Mouse (Mus musculus) MEL (cell line): Measurements from ENCODE around the gene Snx17. TPM values are rescaled to one million over a fixed set of nuclear protein-coding genes. Genes with fewer than 3 reads are reported as not detected.

Source experiments
- DNase-seq: peaks from one replicate; pipeline ENCODE4 v3.0.0; 2011; ENCODE audit warnings: low read depth, low spot score
- H3K27ac ChIP-seq: 2 replicates; pipeline ENCODE4 v1.5.1; 2012; ENCODE audit warnings: low read depth, mild to moderate bottlenecking, control low read depth, low read length, moderate library complexity; ENCODE audit not compliant: control insufficient read depth
- H3K27me3 ChIP-seq, 2 experiments: fragments of 150-350 bp in 1 of 2; sonication (generic) in 1 of 2; 2 replicates each; pipeline ENCODE4 v1.6.1; 2012; ENCODE audit warnings: low read length in 2 of 2, mild to moderate bottlenecking in 2 of 2, improper control_type of control experiment in 1 of 2, moderate library complexity in 1 of 2; ENCODE audit not compliant: insufficient read depth in 2 of 2, control insufficient read depth in 1 of 2
- H3K36me3 ChIP-seq, 2 experiments: 2 replicates each; pipeline ENCODE4 v1.6.1; 2012 to 2014; ENCODE audit warnings: low read length in 2 of 2, improper control_type of control experiment in 1 of 2, inconsistent platforms in 1 of 2, mild to moderate bottlenecking in 1 of 2; ENCODE audit not compliant: insufficient read depth in 2 of 2, control insufficient read depth in 1 of 2
- H3K4me1 ChIP-seq, 2 experiments: fragments of 150-350 bp in 1 of 2; sonication (generic) in 1 of 2; 2 replicates each; pipeline ENCODE4 v1.6.1; 2012; ENCODE audit warnings: low read length in 2 of 2, improper control_type of control experiment in 1 of 2, mild to moderate bottlenecking in 1 of 2; ENCODE audit not compliant: insufficient read depth in 2 of 2, control insufficient read depth in 1 of 2
- H3K4me3 ChIP-seq, 2 experiments: fragments of 150-350 bp in 1 of 2; sonication (generic) in 1 of 2; 2 replicates each; pipeline ENCODE4 v1.5.1; 2012; ENCODE audit warnings: low read depth in 2 of 2, low read length in 2 of 2, mild to moderate bottlenecking in 2 of 2, moderate library complexity in 2 of 2, control low read depth in 1 of 2, improper control_type of control experiment in 1 of 2; ENCODE audit not compliant: control insufficient read depth in 1 of 2, insufficient read depth in 1 of 2
- H3K79me2 ChIP-seq: 2 replicates; pipeline ENCODE4 v1.6.1; 2012; ENCODE audit warnings: mild to moderate bottlenecking, low read length, moderate library complexity; ENCODE audit not compliant: control insufficient read depth, poor library complexity, insufficient read depth
- H3K9ac ChIP-seq: 2 replicates; pipeline ENCODE4 v1.6.1; 2012; ENCODE audit warnings: low read depth, mild to moderate bottlenecking, control low read depth, low read length, moderate library complexity; ENCODE audit not compliant: control insufficient read depth, poor library complexity, severe bottlenecking
- H3K9me3 ChIP-seq: fragments of 150-350 bp; sonication (generic); replicated peaks from 2 replicates; pipeline ENCODE4 v1.6.1; 2012; ENCODE audit warnings: mild to moderate bottlenecking, low read length, improper control_type of control experiment, moderate library complexity; ENCODE audit not compliant: insufficient read depth
- BHLHE40 ChIP-seq: IDR thresholded peaks from 2 replicates; pipeline ENCODE4 v1.6.1; 2012; ENCODE audit warnings: low read depth, mild to moderate bottlenecking, inconsistent platforms, low read length, improper control_type of control experiment, borderline replicate concordance
- CHD1 ChIP-seq: IDR thresholded peaks from 2 replicates; pipeline ENCODE4 v1.6.1; 2012; ENCODE audit warnings: low read depth, mild to moderate bottlenecking, inconsistent platforms, low read length, improper control_type of control experiment
- CTCF ChIP-seq, 3 experiments: IDR thresholded peaks in 2 of 3; conservative IDR thresholded peaks in 1 of 3; 2 replicates each; pipeline ENCODE4 v1.5.1; 2011 to 2012; ENCODE audit warnings: low read length in 3 of 3, low read depth in 2 of 3, mild to moderate bottlenecking in 2 of 3, improper control_type of control experiment in 1 of 3, inconsistent platforms in 1 of 3, mixed read lengths in 1 of 3, moderate library complexity in 1 of 3; ENCODE audit not compliant: control insufficient read depth in 1 of 3, insufficient read depth in 1 of 3, poor library complexity in 1 of 3, severe bottlenecking in 1 of 3
- E2F4 ChIP-seq: IDR thresholded peaks from 2 replicates; pipeline ENCODE4 v1.6.1; 2011; ENCODE audit warnings: low read depth, low read length, improper control_type of control experiment, borderline replicate concordance
- ETS1 ChIP-seq: IDR thresholded peaks from 2 replicates; pipeline ENCODE4 v1.6.1; 2012; ENCODE audit warnings: low read depth, mild to moderate bottlenecking, inconsistent platforms, low read length, improper control_type of control experiment, moderate library complexity
- HCFC1 ChIP-seq: IDR thresholded peaks from 2 replicates; pipeline ENCODE4 v1.6.1; 2012; ENCODE audit warnings: low read depth, mild to moderate bottlenecking, inconsistent platforms, low read length, improper control_type of control experiment, moderate library complexity
- JUND ChIP-seq: IDR thresholded peaks from 2 replicates; pipeline ENCODE4 v1.6.1; 2011; ENCODE audit warnings: low read depth, mild to moderate bottlenecking, improper control_type of control experiment, low read length
- KAT2A ChIP-seq: conservative IDR thresholded peaks from 2 replicates; pipeline ENCODE4 v1.6.1; 2012; ENCODE audit warnings: low read depth, low read length, improper control_type of control experiment, inconsistent platforms
- MAFK ChIP-seq: IDR thresholded peaks from 2 replicates; pipeline ENCODE4 v1.6.1; 2011; ENCODE audit warnings: low read depth, mild to moderate bottlenecking, low read length, improper control_type of control experiment, borderline replicate concordance
- MAX ChIP-seq: IDR thresholded peaks from 2 replicates; pipeline ENCODE4 v1.6.1; 2011; ENCODE audit warnings: low read length, improper control_type of control experiment
- MAZ ChIP-seq: IDR thresholded peaks from 2 replicates; pipeline ENCODE4 v1.6.1; 2012; ENCODE audit warnings: low read depth, mild to moderate bottlenecking, inconsistent platforms, low read length, improper control_type of control experiment
- MEF2A ChIP-seq: IDR thresholded peaks from 2 replicates; pipeline ENCODE4 v1.6.1; 2014; ENCODE audit warnings: low read depth, mild to moderate bottlenecking, inconsistent platforms, low read length, improper control_type of control experiment; ENCODE audit not compliant: poor library complexity, insufficient replicate concordance, severe bottlenecking; ENCODE audit errors: extremely low read depth
- MXI1 ChIP-seq: IDR thresholded peaks from 2 replicates; pipeline ENCODE4 v1.6.1; 2011; ENCODE audit warnings: mild to moderate bottlenecking, low read depth, low read length, improper control_type of control experiment
- MYB ChIP-seq: IDR thresholded peaks from 2 replicates; pipeline ENCODE4 v1.6.1; 2011; ENCODE audit warnings: mild to moderate bottlenecking, low read depth, low read length, improper control_type of control experiment
- MYC ChIP-seq: IDR thresholded peaks from 2 replicates; pipeline ENCODE4 v1.6.1; 2011; ENCODE audit warnings: low read depth, mild to moderate bottlenecking, low read length, improper control_type of control experiment, moderate library complexity
- NRF1 ChIP-seq: IDR thresholded peaks from 2 replicates; pipeline ENCODE4 v1.6.1; 2014; ENCODE audit warnings: low read depth, mild to moderate bottlenecking, inconsistent platforms, low read length, improper control_type of control experiment, moderate library complexity; ENCODE audit not compliant: poor library complexity, insufficient read depth, severe bottlenecking
- POLR2AphosphoS2 ChIP-seq: IDR thresholded peaks from 2 replicates; pipeline ENCODE4 v1.6.1; 2011; ENCODE audit warnings: low read length, improper control_type of control experiment
- RAD21 ChIP-seq: IDR thresholded peaks from 2 replicates; pipeline ENCODE4 v1.6.1; 2011; ENCODE audit warnings: mild to moderate bottlenecking, low read depth, low read length, improper control_type of control experiment
- RCOR1 ChIP-seq: IDR thresholded peaks from 2 replicates; pipeline ENCODE4 v1.6.1; 2012; ENCODE audit warnings: low read depth, mild to moderate bottlenecking, inconsistent platforms, low read length, improper control_type of control experiment
- SIN3A ChIP-seq: IDR thresholded peaks from 2 replicates; pipeline ENCODE4 v1.6.1; 2012; ENCODE audit warnings: low read length, improper control_type of control experiment, inconsistent platforms
- SMC3 ChIP-seq: IDR thresholded peaks from 2 replicates; pipeline ENCODE4 v1.6.1; 2011; ENCODE audit warnings: low read depth, low read length, improper control_type of control experiment
- TAL1 ChIP-seq: IDR thresholded peaks from 2 replicates; pipeline ENCODE4 v1.6.1; 2012; ENCODE audit warnings: mild to moderate bottlenecking, inconsistent platforms, low read length, moderate library complexity, mixed read lengths
- TBP ChIP-seq: IDR thresholded peaks from 2 replicates; pipeline ENCODE4 v1.8.0; 2011; ENCODE audit warnings: low read depth, low read length, improper control_type of control experiment
- UBTF ChIP-seq: IDR thresholded peaks from 2 replicates; pipeline ENCODE4 v1.6.1; 2012; ENCODE audit warnings: low read depth, mild to moderate bottlenecking, inconsistent platforms, low read length, improper control_type of control experiment, moderate library complexity, borderline replicate concordance; ENCODE audit not compliant: insufficient read depth
- USF1 ChIP-seq: IDR thresholded peaks from 2 replicates; pipeline ENCODE4 v1.6.1; 2014; ENCODE audit warnings: low read depth, mild to moderate bottlenecking, inconsistent platforms, low read length, improper control_type of control experiment, moderate library complexity
- ZKSCAN1 ChIP-seq: IDR thresholded peaks from 2 replicates; pipeline ENCODE4 v1.6.1; 2012; ENCODE audit warnings: low read depth, mild to moderate bottlenecking, inconsistent platforms, low read length, improper control_type of control experiment, moderate library complexity
- ZNF384 ChIP-seq: IDR thresholded peaks from 2 replicates; pipeline ENCODE4 v1.6.1; 2012; ENCODE audit warnings: low read depth, mild to moderate bottlenecking, inconsistent platforms, low read length, improper control_type of control experiment
- polyA plus RNA-seq, 2 experiments: library from polyadenylated mRNA; stranded (reverse) in 1 of 2; unstranded in 1 of 2; fragments of >175 nt in 1 of 2; fragments of >200 nt in 1 of 2; gene quantifications; 2 replicates each; pipeline versions ENCODE4 v1.2.1 to v1.2.4; 2012; ENCODE audit warnings: low replicate concordance in 2 of 2, low read depth in 1 of 2; ENCODE audit not compliant: insufficient read length in 2 of 2, insufficient read depth in 1 of 2, missing spikeins in 1 of 2
- total RNA-seq: library from RNA; depleted of rRNA; stranded (reverse); fragments of 300-350 nt; gene quantifications from 2 replicates; pipeline ENCODE4 v1.2.3, GENCODE M21; 2012

Gene Snx17
- total and polyA plus RNA-seq, 3 experiments = 85.1 to 85.6 TPM; not detected in 1

GRCm38 (mm10) chr5:31188223-31188840 is 4.7 kb upstream of the Snx17 start:
- peak; percentile 80 for DNase-seq
- Histone ChIP-seq H3K27ac (no peak overlapping the region), H3K36me3 (peaks cover 5 to 23% of the 10 kb centered on the region in 2 experiments), H3K9me3 (no peaks in the 10 kb centered on the region), H3K9ac (no peak overlapping the region), H3K4me1 (peaks cover 6 to 23% of the 10 kb centered on the region in 2 experiments), H3K4me3 (no peak overlapping the region), H3K27me3 (no peaks in the 10 kb centered on the region), H3K79me2 (peaks cover 15% of the 10 kb centered on the region)
- TF ChIP-seq CTCF (IDR thresholded peaks at IDR 0.05 in 2 of 3, conservative IDR thresholded peaks at IDR 0.05 in 1 of 3; ENCODE audit: control insufficient read depth in 1 of 3, insufficient read depth in 1 of 3, low read depth in 2 of 3, low read length in 3 of 3, poor library complexity in 1 of 3, severe bottlenecking in 1 of 3) (peak; percentile 59 to 89 (median 67)), MYC (peak; percentile 95), TAL1 (no peak), ZNF384 (0 out of 2 replicates have a peak, but pooled peaks have one; percentile 21), MXI1 (peak; percentile 41; the same call in 1 of the 2 replicates), KAT2A (no peak), RAD21 (peak; percentile 53), SIN3A (peak; percentile 46; the same call in 1 of the 2 replicates), SMC3 (peak; percentile 67), POLR2AphosphoS2 (no peak), CHD1 (no peak), MAX (peak; percentile 26; the same call in 1 of the 2 replicates), BHLHE40 (no peak), E2F4 (no peak), MAFK (no peak), USF1 (no peak), NRF1 (no peak), MAZ (no peak), RCOR1 (no peak), ZKSCAN1 (no peak), UBTF (no peak), JUND (no peak), TBP (peak; percentile 72), MEF2A (no peak), HCFC1 (peak; percentile 23; the same call in 1 of the 2 replicates), MYB (no peak), ETS1 (no peak)
